Mouse (Mus musculus): ENCODE data around the gene Vbp1. TPM values are rescaled to one million over a fixed set of nuclear protein-coding genes. Genes with fewer than 3 reads are reported as not detected.

Gene Vbp1
- 160 and 185 TPM in 2 replicates for total RNA-seq (2017)

DNA sequence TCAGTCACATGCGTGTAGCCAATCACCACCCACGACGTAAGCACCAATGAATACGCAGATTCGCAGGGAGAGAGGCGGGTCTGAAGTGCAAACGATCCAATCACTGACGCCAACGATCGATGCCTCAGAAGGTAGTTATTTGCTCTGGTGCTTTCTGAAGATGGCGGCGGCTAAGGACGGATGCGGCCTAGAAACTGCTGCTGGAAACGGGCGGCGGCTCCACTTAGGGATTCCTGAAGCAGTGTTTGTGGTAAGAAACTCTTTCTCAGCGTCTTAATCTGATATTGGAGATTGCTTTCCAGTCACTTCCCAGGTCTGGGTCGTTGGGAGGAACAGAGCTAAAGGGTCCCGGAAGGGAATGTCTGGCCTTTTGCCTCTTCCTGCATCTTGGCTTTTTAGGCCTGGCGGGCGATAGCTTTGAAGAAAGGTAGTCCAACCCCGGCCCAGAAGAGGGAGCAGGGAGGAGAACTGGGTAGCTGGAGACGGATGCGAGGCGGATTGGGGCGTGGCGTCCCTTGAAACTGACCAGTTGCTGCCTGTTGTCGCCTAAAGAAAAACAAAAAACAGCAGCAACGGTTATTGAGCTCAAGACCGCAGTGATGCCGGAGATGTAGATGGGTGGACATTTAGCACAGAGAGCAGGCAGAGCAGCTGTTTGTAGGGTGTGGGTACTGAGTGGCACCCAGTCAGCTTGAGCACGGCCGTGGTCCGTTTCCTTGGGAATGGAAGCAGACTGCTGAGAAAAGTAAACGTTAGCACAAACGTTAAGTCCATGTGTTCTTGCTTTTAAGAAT lies at the start of gene Vbp1:
TSS of gene Vbp1 (plus strand) at position 121 of the 794 bp plus-strand sequence.
- peak; percentile 100 for ATAC-seq (replicated peaks in 1 of 2; ENCODE audit: insufficient read depth in 1 of 2, low FRiP score in 2 of 2, low TSS enrichment in 1 of 2, low read depth in 1 of 2, poor library complexity in 2 of 2, severe bottlenecking in 2 of 2)

DNA sequence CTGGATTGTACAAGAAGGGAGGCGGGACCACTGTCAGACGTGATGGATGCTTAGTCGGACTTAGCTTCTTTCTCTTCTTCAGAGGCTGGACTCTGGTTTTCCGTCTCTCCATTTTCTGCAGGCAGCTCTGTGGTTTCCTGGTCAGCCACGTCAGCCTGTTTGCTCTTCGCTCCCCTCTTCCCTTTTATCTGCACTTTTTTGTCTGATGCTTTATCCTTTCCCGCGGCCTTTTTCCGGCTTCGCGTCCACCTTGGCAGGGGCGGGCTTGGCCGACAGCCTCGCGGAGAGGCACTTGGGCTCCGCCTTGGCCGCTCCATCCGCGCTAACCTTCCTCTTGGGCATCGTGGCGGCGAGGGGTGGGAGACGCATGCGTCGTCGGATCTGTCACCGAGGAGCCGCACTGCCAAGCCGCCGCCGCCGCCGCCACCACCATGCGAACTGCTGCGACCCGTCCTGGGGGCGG lies 38.9 kb upstream of the Vbp1 start:
- ATAC-seq (replicated peaks in 1 of 2; ENCODE audit: insufficient read depth in 1 of 2, low FRiP score in 2 of 2, low TSS enrichment in 1 of 2, low read depth in 1 of 2, poor library complexity in 2 of 2, severe bottlenecking in 2 of 2) = peak; percentile 78 to 89

DNA sequence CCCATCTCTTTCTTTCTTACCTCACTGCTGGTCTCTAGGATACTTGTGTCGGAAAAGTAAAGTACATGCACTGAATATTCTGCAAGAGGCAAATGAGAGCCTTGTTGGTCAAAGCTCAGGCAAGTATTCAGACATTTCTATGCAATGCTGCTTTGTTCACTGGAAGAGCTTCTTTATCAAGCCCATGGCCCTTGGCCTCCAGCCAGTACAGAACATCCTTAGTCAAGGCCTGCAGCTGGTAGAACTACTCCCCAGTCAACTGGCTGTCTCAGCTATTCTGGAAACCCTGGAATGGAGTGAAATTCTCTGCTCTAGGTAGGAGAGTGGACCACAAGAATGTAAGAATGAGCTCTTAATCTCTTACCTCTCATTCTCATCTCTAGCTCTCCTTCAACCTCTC lies 24.2 kb upstream of the Vbp1 start:
- ATAC-seq (replicated peaks in 1 of 2; ENCODE audit: insufficient read depth in 1 of 2, low FRiP score in 2 of 2, low TSS enrichment in 1 of 2, low read depth in 1 of 2, poor library complexity in 2 of 2, severe bottlenecking in 2 of 2) = no peak

DNA sequence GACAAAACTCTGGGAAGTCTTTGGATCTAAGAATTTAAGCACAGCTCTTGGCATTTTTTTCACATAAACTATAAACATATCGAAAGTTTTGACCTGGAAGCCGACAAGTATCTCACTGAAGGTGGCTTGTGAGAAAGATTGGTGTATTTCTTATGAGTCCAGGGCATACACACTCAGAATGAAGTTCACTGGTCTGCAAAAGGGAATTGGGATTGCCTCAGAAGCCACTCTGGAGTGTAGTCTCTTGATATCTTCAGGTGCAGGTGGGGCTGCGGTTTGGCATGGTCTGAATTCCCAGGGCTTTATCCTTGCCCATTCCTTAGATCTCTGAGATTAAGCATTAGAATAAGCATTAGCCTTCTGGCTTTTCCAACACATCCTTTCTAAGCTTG lies 316 bp upstream of the Vbp1 start:
- no peak for ATAC-seq (replicated peaks in 1 of 2; ENCODE audit: insufficient read depth in 1 of 2, low FRiP score in 2 of 2, low TSS enrichment in 1 of 2, low read depth in 1 of 2, poor library complexity in 2 of 2, severe bottlenecking in 2 of 2)

DNA sequence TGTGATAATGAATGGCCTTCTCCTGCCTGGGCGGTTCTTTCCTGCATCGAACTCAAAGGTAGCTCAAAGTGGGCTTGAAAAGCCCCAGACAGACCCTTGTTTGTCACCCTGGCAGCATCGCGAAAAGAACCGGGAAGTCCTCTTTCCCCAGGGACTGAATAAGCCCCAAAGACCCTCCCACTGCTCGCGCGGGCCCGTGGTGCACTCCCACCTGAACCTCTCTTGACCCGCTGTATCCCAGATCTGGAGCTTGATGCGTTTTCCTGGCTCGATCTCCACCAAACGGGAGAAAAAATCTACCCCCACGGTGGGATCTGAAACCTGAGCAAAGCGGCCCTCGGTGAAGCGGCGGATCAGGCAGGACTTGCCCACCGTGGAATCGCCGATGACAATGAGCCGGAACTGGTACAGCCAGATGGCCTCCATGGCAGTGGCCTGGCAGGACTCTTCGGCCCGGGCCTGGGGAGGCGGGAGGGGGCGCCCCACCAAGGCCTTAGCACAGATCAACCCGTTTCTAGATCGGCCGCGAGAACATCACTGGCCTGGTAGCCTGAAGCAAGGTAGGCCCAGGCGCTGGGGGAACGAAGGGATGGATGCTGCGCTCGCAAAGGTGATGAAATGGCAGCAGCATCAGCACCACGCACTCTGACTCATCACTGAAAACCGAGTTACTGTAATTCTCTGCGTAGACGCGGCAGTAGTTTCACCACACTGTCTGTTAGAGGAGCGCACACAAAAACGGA lies 63.7 kb downstream of the Vbp1 start, which contains the start of gene Rab39b:
TSS of gene Rab39b (minus strand) at position 650 of the 743 bp plus-strand sequence.
- ATAC-seq (replicated peaks in 1 of 2; ENCODE audit: insufficient read depth in 1 of 2, low FRiP score in 2 of 2, low TSS enrichment in 1 of 2, low read depth in 1 of 2, poor library complexity in 2 of 2, severe bottlenecking in 2 of 2) = peak; percentile 56 to 75; a peak in 3 of 4 replicates

DNA sequence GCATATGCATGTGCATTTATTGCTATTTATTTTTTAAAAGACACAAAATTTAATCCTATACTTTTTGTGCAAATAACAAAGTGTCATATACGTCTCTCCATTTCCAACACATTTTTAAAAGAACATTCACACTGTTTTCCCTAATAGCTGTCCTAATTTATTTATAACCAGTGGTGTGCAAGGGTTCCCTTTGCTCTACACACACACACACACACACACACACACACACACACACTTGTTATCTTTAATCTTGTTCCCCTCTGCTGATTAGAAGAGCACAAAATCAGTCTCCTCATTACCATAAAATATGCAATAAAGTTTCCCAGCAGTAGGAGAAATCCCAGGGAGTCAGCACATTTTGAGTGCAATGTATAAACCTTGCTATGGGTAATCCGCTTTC lies 64.4 kb downstream of the Vbp1 start:
- no peak for ATAC-seq (replicated peaks in 1 of 2; ENCODE audit: insufficient read depth in 1 of 2, low FRiP score in 2 of 2, low TSS enrichment in 1 of 2, low read depth in 1 of 2, poor library complexity in 2 of 2, severe bottlenecking in 2 of 2)

Other genes starting within 250 kb of the Vbp1 start
- 90.7 and 97.9 TPM in 2 replicates for gene Fundc2, start 131.9 kb upstream of the Vbp1 start, total RNA-seq (2017)
- 0.88 and 1.3 TPM in 2 replicates for gene F8, start 131.7 kb upstream of the Vbp1 start, total RNA-seq (2017)
- gene Cmc4, start 97.7 kb upstream of the Vbp1 start, total RNA-seq (2017) = 9.0 and 12.9 TPM in 2 replicates
- gene Mtcp1, start 97.7 kb upstream of the Vbp1 start, total RNA-seq (2017) = 16.6 and 19.1 TPM in 2 replicates
- 32.9 and 35.0 TPM in 2 replicates for gene Brcc3, start 97.7 kb upstream of the Vbp1 start, total RNA-seq (2017)
- 0.05 and 0.44 TPM in 2 replicates for gene Rab39b, start 63.9 kb downstream of the Vbp1 start, total RNA-seq (2017)

Measured in hematopoietic stem cell, adult 5-6 weeks (primary cell).